Mouse (Mus musculus) testis, adult 2 months (tissue): ENCODE measurements around the gene Comt.

ENCODE experiments used
- CTCF ChIP-seq: fragments of 200-500 bp; IDR thresholded peaks from 2 replicates; pipeline ENCODE4 v1.5.1; 2012; ENCODE audit warnings: low read depth, mild to moderate bottlenecking, inconsistent platforms, low read length, moderate library complexity; ENCODE audit not compliant: control insufficient read depth, insufficient read depth, insufficient replicate concordance
- POLR2A ChIP-seq: fragments of 200-500 bp; IDR thresholded peaks from 2 replicates; pipeline ENCODE4 v1.6.1; 2012; ENCODE audit warnings: low read depth, mild to moderate bottlenecking, inconsistent platforms, low read length, moderate library complexity; ENCODE audit not compliant: control insufficient read depth

DNA sequence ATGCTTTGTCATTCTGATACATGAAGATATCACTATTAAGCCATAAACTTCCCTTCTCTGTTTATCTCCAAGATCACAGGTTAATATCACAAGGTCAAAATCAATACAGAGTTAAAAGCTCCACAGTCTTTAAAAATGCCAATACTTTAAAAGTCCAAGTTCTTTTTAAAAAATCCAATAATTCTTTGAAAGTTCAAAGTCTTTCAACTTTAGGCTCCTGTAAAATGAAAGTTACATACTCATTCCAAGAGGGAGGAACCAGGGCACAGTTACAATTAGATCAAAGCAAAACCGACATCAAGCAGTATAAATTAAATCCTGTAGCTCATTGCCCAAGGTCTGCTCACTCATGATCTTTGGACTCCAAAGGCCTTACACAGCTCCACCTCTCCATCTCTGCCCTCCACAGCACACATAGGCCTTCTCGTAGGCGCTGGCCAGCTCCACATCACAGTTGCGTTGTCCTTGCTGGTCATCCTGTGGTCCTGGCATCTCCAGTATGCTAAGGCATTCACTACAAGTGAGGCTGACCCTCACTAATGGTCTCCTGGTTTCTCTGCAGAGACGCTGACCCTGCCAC lies 6.8 kb upstream of the Comt start:
- TF ChIP-seq CTCF (no peak), POLR2A (no peak)
